Mouse (Mus musculus): Measurements from ENCODE around the gene Scrn2. TPM values are rescaled to one million over a fixed set of nuclear protein-coding genes. Genes with fewer than 3 reads are reported as not detected.

Gene Scrn2
- 1 to 10 TPM; 4.5 to 4.9 TPM for total RNA-seq (2021)

- peak; percentile 75 to 79 for DNase-seq
Measured at GRCm38 (mm10) chr11:97029686-97030417, at the start of gene Scrn2. Gene Scrn2, plus strand, starts transcription at chr11:97029938.

- no peak for DNase-seq
Measured at GRCm38 (mm10) chr11:96980021-96980420, 49.7 kb upstream of the Scrn2 start.

- DNase-seq: no peak
Measured at GRCm38 (mm10) chr11:96981461-96981860, 48.3 kb upstream of the Scrn2 start.

GRCm38 (mm10) chr11:96982355-96982754 is 47.4 kb upstream of the Scrn2 start:
- DNase-seq: peak; percentile 69 to 76

GRCm38 (mm10) chr11:96982859-96983258 is 46.9 kb upstream of the Scrn2 start, which contains the start of gene Sp2:
Gene Sp2, minus strand, starts transcription at chr11:96982959.
- no peak for DNase-seq

GRCm38 (mm10) chr11:96984903-96985302 is 44.8 kb upstream of the Scrn2 start:
- no peak for DNase-seq

GRCm38 (mm10) chr11:96986463-96986862 is 43.3 kb upstream of the Scrn2 start:
- no peak for DNase-seq

- DNase-seq: no peak
Measured at GRCm38 (mm10) chr11:96987873-96988655, 41.7 kb upstream of the Scrn2 start.

GRCm38 (mm10) chr11:96991501-96991900 is 38.2 kb upstream of the Scrn2 start:
- DNase-seq: no peak

- no peak for DNase-seq
Measured at GRCm38 (mm10) chr11:96992722-96993311, 36.9 kb upstream of the Scrn2 start.

GRCm38 (mm10) chr11:96995031-96995430 is 34.7 kb upstream of the Scrn2 start:
- no peak for DNase-seq

GRCm38 (mm10) chr11:96995836-96996772 is 33.6 kb upstream of the Scrn2 start:
- no peak for DNase-seq

- DNase-seq: no peak
Measured at GRCm38 (mm10) chr11:96996773-96997379, 32.9 kb upstream of the Scrn2 start.

GRCm38 (mm10) chr11:96997380-96997956 is 32.3 kb upstream of the Scrn2 start:
- DNase-seq: peak in 1 of 2 experiments; percentile 15

GRCm38 (mm10) chr11:97003170-97003569 is 26.6 kb upstream of the Scrn2 start:
- no peak for DNase-seq

- no peak for DNase-seq
Measured at GRCm38 (mm10) chr11:97007093-97007794, 22.5 kb upstream of the Scrn2 start.

- no peak for DNase-seq
Measured at GRCm38 (mm10) chr11:97009198-97009790, 20.4 kb upstream of the Scrn2 start.

- DNase-seq: no peak
Measured at GRCm38 (mm10) chr11:97013121-97013670, 16.5 kb upstream of the Scrn2 start, which contains the start of gene Sp6. Gene Sp6, plus strand, starts transcription at chr11:97013394.

GRCm38 (mm10) chr11:97017696-97018582 is 11.8 kb upstream of the Scrn2 start:
- DNase-seq: no peak
